Mouse (Mus musculus) cerebellum, postnatal 4 days (tissue): ENCODE measurements around the gene Rtn1.
"Not testable (repeated sequence)": the region's sequence is repeated elsewhere in the genome, so short reads cannot be mapped to it uniquely, and the experiment has no call there.

ENCODE experiments used
- DNase-seq, 2 experiments: peaks; one replicate each; pipeline ENCODE4 v3.0.0; 2022; ENCODE audit warnings: low spot score in 2 of 2, mixed read lengths in 1 of 2

Gene Rtn1

GRCm38 (mm10) chr12:72324210-72324871, 84.5 kb downstream of the Rtn1 start:
- no peak for DNase-seq

GRCm38 (mm10) chr12:72323778-72324177, 85.1 kb downstream of the Rtn1 start:
- no peak for DNase-seq

- DNase-seq = no peak
Measured at GRCm38 (mm10) chr12:72315732-72316465, 93.0 kb downstream of the Rtn1 start.

GRCm38 (mm10) chr12:72310818-72311217, 98.0 kb downstream of the Rtn1 start:
- no peak for DNase-seq

- no peak for DNase-seq
Measured at GRCm38 (mm10) chr12:72308506-72308905, 100.3 kb downstream of the Rtn1 start.

GRCm38 (mm10) chr12:72306281-72306680, 102.6 kb downstream of the Rtn1 start:
- DNase-seq = no peak

- DNase-seq = no peak
Measured at GRCm38 (mm10) chr12:72305421-72305820, 103.4 kb downstream of the Rtn1 start.

GRCm38 (mm10) chr12:72304985-72305384, 103.9 kb downstream of the Rtn1 start:
- DNase-seq = peak in 1 of 2 experiments; percentile 47

- no peak for DNase-seq
Measured at GRCm38 (mm10) chr12:72304347-72304688, 104.5 kb downstream of the Rtn1 start.

- DNase-seq = no peak
Measured at GRCm38 (mm10) chr12:72303624-72304346, 105.1 kb downstream of the Rtn1 start.

- DNase-seq = no peak
Measured at GRCm38 (mm10) chr12:72301431-72301830, 107.4 kb downstream of the Rtn1 start.

- DNase-seq = no peak
Measured at GRCm38 (mm10) chr12:72300971-72301370, 107.9 kb downstream of the Rtn1 start.

GRCm38 (mm10) chr12:72298222-72298621, 110.6 kb downstream of the Rtn1 start:
- DNase-seq = no peak

- no peak for DNase-seq
Measured at GRCm38 (mm10) chr12:72296552-72296951, 112.3 kb downstream of the Rtn1 start.

GRCm38 (mm10) chr12:72293185-72293584, 115.7 kb downstream of the Rtn1 start:
- DNase-seq = not testable (repeated sequence)

- DNase-seq = no peak
Measured at GRCm38 (mm10) chr12:72292566-72292965, 116.3 kb downstream of the Rtn1 start.

GRCm38 (mm10) chr12:72291266-72291665, 117.6 kb downstream of the Rtn1 start:
- DNase-seq = no peak

GRCm38 (mm10) chr12:72288215-72288614, 120.6 kb downstream of the Rtn1 start:
- DNase-seq = no peak

GRCm38 (mm10) chr12:72287332-72288004, 121.4 kb downstream of the Rtn1 start:
- no peak for DNase-seq

GRCm38 (mm10) chr12:72285366-72286345, 123.2 kb downstream of the Rtn1 start:
- peak; percentile 36 to 65 for DNase-seq

- no peak for DNase-seq
Measured at GRCm38 (mm10) chr12:72284576-72284975, 124.3 kb downstream of the Rtn1 start.
